Mouse (Mus musculus): ENCODE results near the gene Actn1.

Actn1 gene

GRCm38 (mm10) chr12:80258520-80259215 lies 1.5 kb downstream of the Actn1 start:
- DNase-seq: peak; percentile 27

GRCm38 (mm10) chr12:80251978-80252377 lies 8.2 kb downstream of the Actn1 start:
- no peak for DNase-seq

- no peak for DNase-seq
Observed at GRCm38 (mm10) chr12:80251554-80251953, 8.6 kb downstream of the Actn1 start.

- DNase-seq: no peak
Observed at GRCm38 (mm10) chr12:80249539-80249938, 10.6 kb downstream of the Actn1 start.

GRCm38 (mm10) chr12:80247067-80247466 lies 13.1 kb downstream of the Actn1 start:
- no peak for DNase-seq

GRCm38 (mm10) chr12:80246505-80246904 lies 13.7 kb downstream of the Actn1 start:
- no peak for DNase-seq

GRCm38 (mm10) chr12:80244755-80245154 lies 15.4 kb downstream of the Actn1 start:
- DNase-seq: no peak

- no peak for DNase-seq
Observed at GRCm38 (mm10) chr12:80244127-80244526, 16.0 kb downstream of the Actn1 start.

- no peak for DNase-seq
Observed at GRCm38 (mm10) chr12:80243335-80243734, 16.8 kb downstream of the Actn1 start.

GRCm38 (mm10) chr12:80239445-80239844 lies 20.7 kb downstream of the Actn1 start:
- no peak for DNase-seq

GRCm38 (mm10) chr12:80238523-80238922 lies 21.6 kb downstream of the Actn1 start:
- DNase-seq: no peak

GRCm38 (mm10) chr12:80235295-80235694 lies 24.9 kb downstream of the Actn1 start:
- no peak for DNase-seq

- no peak for DNase-seq
Observed at GRCm38 (mm10) chr12:80234226-80234625, 25.9 kb downstream of the Actn1 start.

GRCm38 (mm10) chr12:80232840-80233218 lies 27.3 kb downstream of the Actn1 start:
- DNase-seq: no peak

- DNase-seq: no peak
Observed at GRCm38 (mm10) chr12:80232076-80232839, 27.9 kb downstream of the Actn1 start.

GRCm38 (mm10) chr12:80231317-80231716 lies 28.9 kb downstream of the Actn1 start:
- no peak for DNase-seq

GRCm38 (mm10) chr12:80230854-80231253 lies 29.3 kb downstream of the Actn1 start:
- no peak for DNase-seq

GRCm38 (mm10) chr12:80230111-80230700 lies 30.0 kb downstream of the Actn1 start:
- peak; percentile 49 for DNase-seq

- DNase-seq: no peak
Observed at GRCm38 (mm10) chr12:80229010-80229800, 31.0 kb downstream of the Actn1 start.

- no peak for DNase-seq
Observed at GRCm38 (mm10) chr12:80228356-80228755, 31.8 kb downstream of the Actn1 start.

GRCm38 (mm10) chr12:80227835-80228234 lies 32.3 kb downstream of the Actn1 start:
- DNase-seq: peak; percentile 51

- DNase-seq: no peak
Observed at GRCm38 (mm10) chr12:80226101-80226500, 34.1 kb downstream of the Actn1 start.

- no peak for DNase-seq
Observed at GRCm38 (mm10) chr12:80224241-80224731, 35.9 kb downstream of the Actn1 start.
